Mouse (Mus musculus): ENCODE results near the gene Rnf2. TPM values are rescaled to one million over a fixed set of nuclear protein-coding genes. Genes with fewer than 3 reads are reported as not detected.

Gene Rnf2
- polyA plus RNA-seq (2015; fragmentation: Nextera tagmentation; extraction: Ambion mirVana), result 37.7 and 47.3 TPM in 2 replicates

DNA sequence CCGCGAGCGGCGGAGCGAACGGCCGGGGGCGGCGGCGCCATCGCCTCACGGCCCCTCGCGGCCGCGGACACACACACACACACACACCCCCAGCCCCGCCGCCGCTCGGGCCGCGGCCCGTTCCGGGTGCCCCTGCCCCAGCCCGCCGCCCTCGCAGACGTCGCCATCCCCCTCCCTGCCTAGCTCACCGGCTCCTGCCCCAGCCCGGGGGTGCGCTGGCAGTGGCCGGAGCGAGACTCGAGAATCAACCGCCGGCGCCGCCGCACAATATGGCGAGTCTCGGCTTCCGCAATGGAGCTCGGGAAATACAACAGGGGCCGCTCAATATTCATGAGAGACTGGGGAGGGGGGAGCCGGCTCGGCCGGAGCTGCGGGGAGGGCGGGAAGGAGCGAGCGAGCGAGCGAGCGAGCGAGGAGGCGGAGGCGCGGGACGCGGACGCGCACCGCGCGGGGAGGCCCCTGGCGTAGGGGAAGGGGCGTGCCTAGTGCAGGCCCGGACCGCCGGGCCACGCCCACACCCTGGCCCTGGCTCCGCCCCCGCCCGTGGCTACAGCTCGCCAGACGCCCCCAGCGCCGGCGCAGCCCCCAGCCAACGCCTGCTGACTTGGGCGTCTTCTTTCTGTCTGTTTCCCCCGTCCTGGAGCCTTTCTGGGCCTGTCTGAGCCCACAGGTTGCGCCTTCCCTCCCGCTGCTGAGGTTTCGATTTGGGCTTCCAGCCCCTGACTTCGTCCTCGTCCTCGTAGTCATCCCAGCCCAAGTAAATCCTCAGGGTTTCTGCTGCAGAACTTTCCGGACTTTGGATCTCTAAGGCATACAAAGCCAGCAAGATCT is at the start of gene Rnf2:
Gene Rnf2 (minus strand): TSS at position 425 of the 831 bp plus-strand sequence.

DNA sequence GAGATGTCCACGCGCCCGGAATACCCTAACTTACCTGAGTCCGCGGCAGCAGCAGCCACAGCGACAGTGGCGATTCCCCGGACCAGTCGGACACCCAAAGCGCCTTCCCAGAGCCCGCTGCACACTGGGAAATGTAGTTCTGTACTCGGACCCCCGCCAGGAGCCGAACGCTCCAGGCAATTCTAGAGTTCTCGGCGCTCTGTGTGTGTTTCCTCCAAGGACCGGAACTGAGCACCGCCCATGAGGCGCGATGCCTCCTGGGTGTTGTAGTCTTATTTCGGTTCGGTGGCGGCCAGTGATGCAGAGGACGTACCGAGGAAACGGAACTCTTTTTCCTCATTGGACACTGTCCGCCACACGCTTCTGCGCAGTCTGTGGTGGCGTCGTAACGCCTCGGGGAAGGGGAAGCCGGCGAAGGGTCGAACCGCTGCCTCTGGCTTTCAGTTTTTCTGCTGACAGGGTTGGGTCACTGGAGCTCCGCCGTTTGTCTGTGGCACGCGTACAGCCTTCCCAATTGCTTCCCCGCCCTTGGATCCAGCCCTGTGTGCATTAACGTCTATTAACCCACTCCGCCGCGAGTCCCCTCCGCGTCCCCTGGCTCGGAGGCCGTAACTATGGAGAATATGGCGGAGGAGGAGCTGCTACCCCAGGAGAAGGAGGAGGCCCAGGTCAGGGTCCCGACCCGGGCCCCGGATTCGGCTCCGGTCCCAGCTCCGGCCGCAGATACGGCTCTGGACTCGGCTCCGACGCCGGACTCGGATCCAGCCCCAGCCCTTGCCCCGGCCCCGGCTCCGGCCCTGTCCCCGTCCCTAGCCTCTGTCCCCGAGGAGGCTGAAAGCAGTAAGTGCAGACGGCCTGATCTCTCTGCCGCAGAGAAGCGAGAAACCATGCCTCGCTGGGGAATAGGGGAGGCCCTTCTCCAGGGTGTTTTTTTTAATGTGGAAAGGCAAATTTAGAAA is 72.2 kb downstream of the Rnf2 start, which contains the start of the genes Swt1 and Trmt1l:
Gene Swt1 (minus strand): TSS at position 193 of the 959 bp plus-strand sequence.
Gene Trmt1l (plus strand): TSS at position 280 of the 959 bp plus-strand sequence.

Small RNA genes within 50 kb of the gene (microRNA-seq; reads per million reads assigned to microRNA genes)
- not detected for gene Mir7682

Other genes starting within 250 kb of the Rnf2 start
- 52.3 and 58.8 TPM in 2 replicates for gene Ivns1abp, start 156.5 kb downstream of the Rnf2 start, polyA plus RNA-seq (2015; fragmentation: Nextera tagmentation; extraction: Ambion mirVana)
- gene Swt1, start 72.5 kb downstream of the Rnf2 start, polyA plus RNA-seq (2015; fragmentation: Nextera tagmentation; extraction: Ambion mirVana), result 13.2 and 22.7 TPM in 2 replicates
- gene Trmt1l, start 72.4 kb downstream of the Rnf2 start, polyA plus RNA-seq (2015; fragmentation: Nextera tagmentation; extraction: Ambion mirVana), result 16.0 and 18.2 TPM in 2 replicates
- 122 and 154 TPM in 2 replicates for gene Fam129a, start 70.2 kb upstream of the Rnf2 start, polyA plus RNA-seq (2015; fragmentation: Nextera tagmentation; extraction: Ambion mirVana)

Measured in urinary bladder, postnatal 0 days (tissue).